Mouse (Mus musculus): Measurements from ENCODE around the gene Fry. TPM values are rescaled to one million over a fixed set of nuclear protein-coding genes. Genes with fewer than 3 reads are reported as not detected.

Gene Fry
- polyA plus RNA-seq, 1 experiment from 2014 or later: 42.2 TPM

DNA sequence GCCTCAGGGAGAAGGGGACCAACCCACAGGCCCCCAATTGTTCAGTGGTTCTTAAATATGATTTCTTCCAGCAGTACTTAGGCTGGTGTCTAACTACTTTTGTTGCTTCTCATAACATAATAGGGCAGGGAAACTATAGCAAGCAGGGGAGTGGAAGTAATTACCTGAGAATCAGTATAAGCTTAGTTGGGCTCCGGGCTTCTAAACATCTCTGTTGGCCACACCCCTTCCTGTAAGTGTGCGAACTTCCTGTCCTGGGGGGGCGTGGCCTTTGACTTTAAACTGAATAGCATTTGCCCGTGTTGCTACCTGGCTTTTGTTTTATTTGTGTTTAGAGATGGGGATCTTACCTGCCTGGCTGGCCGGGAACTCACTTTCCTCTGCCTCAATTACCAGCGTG, 172.8 kb downstream of the Fry start:
- Histone ChIP-seq H3K4me1 (ENCODE audit: control insufficient read depth in 2 of 2, insufficient read depth in 2 of 2, low read length in 2 of 2) (peaks cover 24 to 40% of the 10 kb centered on the region in 2 experiments), H3K27me3 (ENCODE audit: control insufficient read depth, insufficient read depth, low read length) (no peaks in the 10 kb centered on the region), H3K9ac (ENCODE audit: low read length) (no peak overlapping the region), H3K4me3 (ENCODE audit: control insufficient read depth in 1 of 2, insufficient read depth in 1 of 2, low read depth in 1 of 2, low read length in 2 of 2) (no peak overlapping the region), H3K27ac (replicated peaks in 1 of 2; ENCODE audit: control insufficient read depth in 1 of 2, insufficient read depth in 1 of 2, low read depth in 2 of 2, low read length in 2 of 2) (no peak overlapping the region), H3K36me3 (ENCODE audit: control insufficient read depth, insufficient read depth, low read length) (no peaks in the 10 kb centered on the region), H3K9me3 (ENCODE audit: control insufficient read depth, low read length) (no peaks in the 10 kb centered on the region), H3K4me2 (ENCODE audit: low read length) (no peak overlapping the region)
- no peak for ATAC-seq (ENCODE audit: insufficient number of reproducible peaks, insufficient read depth, low FRiP score, low read depth)
- 88% methylated on average over 6 of the region's 6 CpGs for WGBS

DNA sequence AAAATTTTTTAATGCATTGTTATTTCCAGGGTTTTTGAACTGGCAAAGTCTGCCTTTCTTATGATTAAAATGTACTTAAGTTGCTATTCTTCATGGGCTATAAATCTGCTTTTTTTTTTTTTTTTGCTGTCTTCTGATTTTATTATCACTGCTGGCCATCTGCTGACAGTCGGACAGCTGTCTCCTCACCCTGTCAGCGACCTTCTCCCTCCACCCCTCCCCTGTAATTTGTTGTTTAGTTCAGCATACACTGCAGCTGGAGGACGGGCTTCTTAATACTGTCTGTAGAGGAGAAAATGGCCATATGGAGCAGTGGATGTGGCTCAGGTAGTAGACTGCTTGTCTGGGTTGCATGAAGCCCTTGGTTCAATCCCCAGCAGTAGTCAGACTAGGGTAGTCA, 173.7 kb downstream of the Fry start:
- H3K9ac ChIP-seq (ENCODE audit: low read length): no peak overlapping the region
- H3K4me3 ChIP-seq (ENCODE audit: control insufficient read depth in 1 of 2, insufficient read depth in 1 of 2, low read depth in 1 of 2, low read length in 2 of 2): no peak overlapping the region
- no peaks in the 10 kb centered on the region for H3K36me3 ChIP-seq (ENCODE audit: control insufficient read depth, insufficient read depth, low read length)
- H3K4me1 ChIP-seq (ENCODE audit: control insufficient read depth in 2 of 2, insufficient read depth in 2 of 2, low read length in 2 of 2): peaks cover 22 to 37% of the 10 kb centered on the region in 2 experiments
- H3K27ac ChIP-seq (replicated peaks in 1 of 2; ENCODE audit: control insufficient read depth in 1 of 2, insufficient read depth in 1 of 2, low read depth in 2 of 2, low read length in 2 of 2): no peak overlapping the region
- no peak for ATAC-seq (ENCODE audit: insufficient number of reproducible peaks, insufficient read depth, low FRiP score, low read depth)
- no peak overlapping the region for H3K4me2 ChIP-seq (ENCODE audit: low read length)
- H3K27me3 ChIP-seq (ENCODE audit: control insufficient read depth, insufficient read depth, low read length): no peaks in the 10 kb centered on the region
- no peaks in the 10 kb centered on the region for H3K9me3 ChIP-seq (ENCODE audit: control insufficient read depth, low read length)
- 56% methylated on average over 3 of the region's 3 CpGs for WGBS

DNA sequence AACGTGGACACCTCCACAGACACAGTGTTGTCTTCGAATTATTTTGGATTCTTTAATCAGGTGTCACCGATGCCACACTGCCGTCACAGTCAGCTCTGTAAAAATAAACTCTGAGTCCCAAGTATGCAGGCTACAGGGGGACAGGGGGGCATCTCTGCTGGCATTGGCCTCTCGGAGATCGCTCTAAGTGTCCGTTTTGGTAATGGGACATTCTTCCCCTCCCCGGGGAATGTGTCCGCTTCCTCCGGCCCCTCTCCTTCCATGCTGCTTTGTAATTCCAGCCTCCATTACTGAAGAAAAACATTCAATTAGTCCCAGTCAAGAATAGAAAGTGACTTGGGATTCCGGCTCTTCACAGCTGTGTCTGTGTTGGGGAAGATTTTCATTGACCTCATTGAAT, 175.9 kb downstream of the Fry start:
- 31% methylated on average over 11 of the region's 11 CpGs for WGBS
- Histone ChIP-seq H3K4me3 (ENCODE audit: control insufficient read depth in 1 of 2, insufficient read depth in 1 of 2, low read depth in 1 of 2, low read length in 2 of 2) (0 out of 4 replicates have a peak overlapping the region, but pooled peaks of 1 of the 2 experiments have one; percentile 16), H3K27me3 (ENCODE audit: control insufficient read depth, insufficient read depth, low read length) (no peaks in the 10 kb centered on the region), H3K9me3 (ENCODE audit: control insufficient read depth, low read length) (no peaks in the 10 kb centered on the region), H3K9ac (ENCODE audit: low read length) (peak overlapping the region; percentile 14), H3K27ac (replicated peaks in 1 of 2; ENCODE audit: control insufficient read depth in 1 of 2, insufficient read depth in 1 of 2, low read depth in 2 of 2, low read length in 2 of 2) (peak overlapping the region; percentile 96 to 98), H3K36me3 (ENCODE audit: control insufficient read depth, insufficient read depth, low read length) (no peaks in the 10 kb centered on the region), H3K4me2 (ENCODE audit: low read length) (peak overlapping the region; percentile 66), H3K4me1 (ENCODE audit: control insufficient read depth in 2 of 2, insufficient read depth in 2 of 2, low read length in 2 of 2) (peaks cover 21 to 38% of the 10 kb centered on the region in 2 experiments)
- no peak for ATAC-seq (ENCODE audit: insufficient number of reproducible peaks, insufficient read depth, low FRiP score, low read depth)

DNA sequence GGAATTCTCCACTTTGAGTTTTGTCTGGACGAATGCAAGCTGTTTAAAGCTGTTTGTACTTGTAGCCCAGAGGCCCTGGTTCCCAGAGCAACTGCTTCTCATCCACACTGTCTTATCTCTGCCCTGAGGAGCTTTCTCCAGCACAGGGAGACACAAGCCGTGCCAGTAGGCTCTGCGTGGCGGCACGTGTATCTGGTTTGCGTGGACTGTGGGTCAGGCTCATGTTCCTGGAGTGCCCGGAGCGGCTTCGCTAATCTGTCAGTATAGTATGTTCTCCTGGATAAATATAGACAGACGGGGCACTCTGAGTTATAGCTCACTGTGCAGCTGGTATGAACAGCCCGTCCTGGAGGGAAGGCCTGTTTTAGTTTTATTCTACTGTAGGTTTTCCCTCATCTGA, 176.7 kb downstream of the Fry start:
- Histone ChIP-seq H3K27me3 (ENCODE audit: control insufficient read depth, insufficient read depth, low read length) (no peaks in the 10 kb centered on the region), H3K27ac (replicated peaks in 1 of 2; ENCODE audit: control insufficient read depth in 1 of 2, insufficient read depth in 1 of 2, low read depth in 2 of 2, low read length in 2 of 2) (peak overlapping the region; percentile 96 to 98), H3K4me2 (ENCODE audit: low read length) (peak overlapping the region; percentile 66), H3K4me3 (ENCODE audit: control insufficient read depth in 1 of 2, insufficient read depth in 1 of 2, low read depth in 1 of 2, low read length in 2 of 2) (peak overlapping the region; percentile 38 to 41), H3K9me3 (ENCODE audit: control insufficient read depth, low read length) (no peaks in the 10 kb centered on the region), H3K36me3 (ENCODE audit: control insufficient read depth, insufficient read depth, low read length) (no peaks in the 10 kb centered on the region), H3K9ac (ENCODE audit: low read length) (peak overlapping the region; percentile 67), H3K4me1 (ENCODE audit: control insufficient read depth in 2 of 2, insufficient read depth in 2 of 2, low read length in 2 of 2) (peaks cover 21 to 38% of the 10 kb centered on the region in 2 experiments)
- peak; percentile 83 for ATAC-seq (ENCODE audit: insufficient number of reproducible peaks, insufficient read depth, low FRiP score, low read depth)
- WGBS: 11% methylated on average over 11 of the region's 11 CpGs

DNA sequence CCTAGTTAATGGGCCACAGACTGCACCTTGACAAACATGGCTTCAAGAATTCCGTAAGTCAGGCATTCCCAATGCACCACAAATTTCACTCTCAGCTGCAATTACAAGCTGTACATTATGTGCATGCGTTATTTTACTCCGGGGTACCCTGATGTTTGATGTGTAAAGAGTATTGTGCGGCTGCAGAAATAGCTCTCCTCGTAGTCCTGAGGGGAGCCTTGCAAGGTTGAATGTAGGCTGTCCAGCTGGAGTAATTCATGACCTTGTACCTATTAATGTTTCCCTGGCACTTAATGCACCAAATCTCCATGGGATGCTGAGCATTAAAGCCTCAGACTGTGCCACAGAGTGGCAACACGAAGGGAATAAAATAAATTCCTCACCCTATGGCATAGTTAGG, 180.5 kb downstream of the Fry start:
- WGBS: 80% methylated on average over 6 of the region's 6 CpGs
- Histone ChIP-seq H3K36me3 (ENCODE audit: control insufficient read depth, insufficient read depth, low read length) (no peaks in the 10 kb centered on the region), H3K9ac (ENCODE audit: low read length) (no peak overlapping the region), H3K9me3 (ENCODE audit: control insufficient read depth, low read length) (no peaks in the 10 kb centered on the region), H3K4me1 (ENCODE audit: control insufficient read depth in 2 of 2, insufficient read depth in 2 of 2, low read length in 2 of 2) (peaks cover 13 to 33% of the 10 kb centered on the region in 2 experiments), H3K27me3 (ENCODE audit: control insufficient read depth, insufficient read depth, low read length) (no peaks in the 10 kb centered on the region), H3K27ac (replicated peaks in 1 of 2; ENCODE audit: control insufficient read depth in 1 of 2, insufficient read depth in 1 of 2, low read depth in 2 of 2, low read length in 2 of 2) (no peak overlapping the region), H3K4me3 (ENCODE audit: control insufficient read depth in 1 of 2, insufficient read depth in 1 of 2, low read depth in 1 of 2, low read length in 2 of 2) (no peak overlapping the region), H3K4me2 (ENCODE audit: low read length) (no peak overlapping the region)
- ATAC-seq (ENCODE audit: insufficient number of reproducible peaks, insufficient read depth, low FRiP score, low read depth): no peak

DNA sequence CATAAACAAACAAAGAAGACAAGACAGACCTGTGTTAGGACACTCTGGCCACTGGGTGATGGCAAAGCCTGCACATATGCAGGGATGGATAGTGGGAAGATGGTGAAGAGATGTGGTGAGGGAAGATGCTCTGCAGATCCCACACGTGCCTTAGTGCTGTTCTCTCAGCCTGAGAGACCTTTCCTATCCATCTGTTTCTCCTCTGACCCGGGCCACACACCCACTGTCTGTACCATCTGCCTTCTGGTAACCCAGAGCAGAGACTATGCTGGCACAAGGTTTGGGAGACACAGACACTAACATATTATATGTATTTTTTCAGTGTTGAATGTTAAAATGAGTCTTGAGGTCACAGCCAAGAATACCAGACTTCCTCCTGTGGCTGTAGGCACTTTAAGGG, 183.7 kb downstream of the Fry start:
- Histone ChIP-seq H3K27me3 (ENCODE audit: control insufficient read depth, insufficient read depth, low read length) (no peaks in the 10 kb centered on the region), H3K36me3 (ENCODE audit: control insufficient read depth, insufficient read depth, low read length) (0 out of 2 replicates have a peak, but pooled peaks cover 1% of the 10 kb centered on the region), H3K27ac (replicated peaks in 1 of 2; ENCODE audit: control insufficient read depth in 1 of 2, insufficient read depth in 1 of 2, low read depth in 2 of 2, low read length in 2 of 2) (no peak overlapping the region), H3K4me2 (ENCODE audit: low read length) (no peak overlapping the region), H3K9me3 (ENCODE audit: control insufficient read depth, low read length) (no peaks in the 10 kb centered on the region), H3K9ac (ENCODE audit: low read length) (no peak overlapping the region), H3K4me1 (ENCODE audit: control insufficient read depth in 2 of 2, insufficient read depth in 2 of 2, low read length in 2 of 2) (peaks cover 4 to 17% of the 10 kb centered on the region in 2 experiments), H3K4me3 (ENCODE audit: control insufficient read depth in 1 of 2, insufficient read depth in 1 of 2, low read depth in 1 of 2, low read length in 2 of 2) (no peak overlapping the region)
- ATAC-seq (ENCODE audit: insufficient number of reproducible peaks, insufficient read depth, low FRiP score, low read depth): no peak
- 74% methylated on average over 2 of the region's 2 CpGs for WGBS

DNA sequence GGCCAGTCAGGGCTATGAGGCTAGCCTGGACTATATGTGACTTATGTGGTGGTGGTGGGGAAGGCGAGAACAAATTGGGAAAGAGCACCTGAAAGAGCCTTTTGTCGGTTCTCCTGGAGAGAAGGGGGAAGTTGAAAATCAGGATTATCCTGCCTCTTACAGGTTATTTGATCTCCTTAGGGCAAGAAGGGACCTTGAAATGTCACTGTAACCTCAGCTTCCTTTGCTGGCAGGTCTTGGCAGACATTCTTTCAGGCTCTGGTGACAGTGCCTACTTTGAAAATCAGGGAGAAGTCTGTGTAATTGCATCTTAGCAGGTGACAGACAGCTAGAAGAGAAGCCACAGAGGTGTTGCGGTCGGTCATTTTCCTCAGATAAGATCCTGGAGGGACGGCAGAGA, 184.6 kb downstream of the Fry start:
- no peak for ATAC-seq (ENCODE audit: insufficient number of reproducible peaks, insufficient read depth, low FRiP score, low read depth)
- WGBS: 37% methylated on average over 5 of the region's 5 CpGs
- H3K4me1 ChIP-seq (ENCODE audit: control insufficient read depth in 2 of 2, insufficient read depth in 2 of 2, low read length in 2 of 2): peaks cover 4 to 19% of the 10 kb centered on the region in 2 experiments
- no peak overlapping the region for H3K4me3 ChIP-seq (ENCODE audit: control insufficient read depth in 1 of 2, insufficient read depth in 1 of 2, low read depth in 1 of 2, low read length in 2 of 2)
- H3K9ac ChIP-seq (ENCODE audit: low read length): no peak overlapping the region
- no peak overlapping the region for H3K4me2 ChIP-seq (ENCODE audit: low read length)
- no peaks in the 10 kb centered on the region for H3K27me3 ChIP-seq (ENCODE audit: control insufficient read depth, insufficient read depth, low read length)
- 0 out of 2 replicates have a peak, but pooled peaks cover 3% of the 10 kb centered on the region for H3K36me3 ChIP-seq (ENCODE audit: control insufficient read depth, insufficient read depth, low read length)
- no peaks in the 10 kb centered on the region for H3K9me3 ChIP-seq (ENCODE audit: control insufficient read depth, low read length)
- 0 out of 4 replicates have a peak overlapping the region, but pooled peaks of 1 of the 2 experiments have one; percentile 28 for H3K27ac ChIP-seq (replicated peaks in 1 of 2; ENCODE audit: control insufficient read depth in 1 of 2, insufficient read depth in 1 of 2, low read depth in 2 of 2, low read length in 2 of 2)

DNA sequence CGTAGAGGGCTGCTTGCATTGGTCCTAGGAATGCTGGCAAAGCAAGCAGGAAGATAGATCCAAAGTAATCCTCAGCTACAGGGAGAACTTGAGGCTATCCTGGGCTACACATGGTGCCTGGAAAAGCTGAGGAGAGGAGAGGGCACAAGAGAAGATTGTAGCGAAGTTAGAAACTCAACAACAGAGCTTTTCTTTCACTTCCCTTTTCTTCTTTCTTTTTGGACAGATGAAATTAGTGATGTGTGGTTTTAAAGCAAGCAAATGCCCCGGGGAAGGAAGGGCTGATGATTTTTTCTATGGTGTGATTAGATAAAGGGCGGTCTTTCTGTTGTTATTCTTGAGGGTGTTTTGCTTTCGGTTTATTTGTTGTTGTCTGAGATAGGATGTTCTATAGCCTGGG, 188.1 kb downstream of the Fry start:
- Histone ChIP-seq H3K4me1 (ENCODE audit: control insufficient read depth in 2 of 2, insufficient read depth in 2 of 2, low read length in 2 of 2) (peaks cover 4 to 10% of the 10 kb centered on the region in 2 experiments), H3K27ac (replicated peaks in 1 of 2; ENCODE audit: control insufficient read depth in 1 of 2, insufficient read depth in 1 of 2, low read depth in 2 of 2, low read length in 2 of 2) (no peak overlapping the region), H3K4me3 (ENCODE audit: control insufficient read depth in 1 of 2, insufficient read depth in 1 of 2, low read depth in 1 of 2, low read length in 2 of 2) (no peak overlapping the region), H3K36me3 (ENCODE audit: control insufficient read depth, insufficient read depth, low read length) (peaks cover 25% of the 10 kb centered on the region), H3K9me3 (ENCODE audit: control insufficient read depth, low read length) (0 out of 2 replicates have a peak, but pooled peaks cover 7% of the 10 kb centered on the region), H3K27me3 (ENCODE audit: control insufficient read depth, insufficient read depth, low read length) (no peaks in the 10 kb centered on the region), H3K9ac (ENCODE audit: low read length) (no peak overlapping the region), H3K4me2 (ENCODE audit: low read length) (no peak overlapping the region)
- ATAC-seq (ENCODE audit: insufficient number of reproducible peaks, insufficient read depth, low FRiP score, low read depth): no peak
- WGBS: 83% methylated on average over 5 of the region's 5 CpGs
